Mouse (Mus musculus) embryonic facial prominence, embryonic 15.5 days (tissue): ENCODE data around the gene Dbil5. TPM values are rescaled to one million over a fixed set of nuclear protein-coding genes. Genes with fewer than 3 reads are reported as not detected.

Source experiments
- ATAC-seq: fragments of 200-750 bp; cut with Nextera tagmentation; 2 replicates; pipeline ENCODE4 v1.8.0; 2017; ENCODE audit warnings: low read depth, moderate TSS enrichment; ENCODE audit not compliant: insufficient number of reproducible peaks, low FRiP score, low TSS enrichment
- H3K27ac ChIP-seq: fragments of 300-500 bp; sonication (generic); replicated peaks from 2 replicates; pipeline ENCODE4 v1.5.1; 2015; ENCODE audit warnings: mild to moderate bottlenecking, inconsistent platforms
- H3K27me3 ChIP-seq: fragments of 300-500 bp; sonication (generic); 2 replicates; pipeline ENCODE4 v1.6.1; 2015; ENCODE audit warnings: inconsistent platforms
- H3K36me3 ChIP-seq: fragments of 300-500 bp; sonication (generic); 2 replicates; pipeline ENCODE4 v1.6.1; 2015; ENCODE audit warnings: mild to moderate bottlenecking, inconsistent platforms
- H3K4me1 ChIP-seq: fragments of 300-500 bp; sonication (generic); 2 replicates; pipeline ENCODE4 v1.6.1; 2015; ENCODE audit warnings: inconsistent platforms
- H3K4me2 ChIP-seq: fragments of 300-500 bp; sonication (generic); replicated peaks from 2 replicates; pipeline ENCODE4 v1.6.1; 2015; ENCODE audit warnings: mild to moderate bottlenecking, inconsistent platforms
- H3K4me3 ChIP-seq: fragments of 300-500 bp; sonication (generic); replicated peaks from 2 replicates; pipeline ENCODE4 v1.5.1; 2015; ENCODE audit warnings: mild to moderate bottlenecking, inconsistent platforms
- H3K9ac ChIP-seq: fragments of 300-500 bp; sonication (generic); 2 replicates; pipeline ENCODE4 v1.6.1; 2015; ENCODE audit warnings: inconsistent platforms
- H3K9me3 ChIP-seq: fragments of 300-500 bp; sonication (generic); replicated peaks from 2 replicates; pipeline ENCODE4 v1.6.1; 2016; ENCODE audit warnings: inconsistent platforms
- WGBS: fragments of 180-500 bp; shearing (Covaris S2); methylation state at CpG from one replicate; pipeline ENCODE4 v1.1.7; 2015; 5-methylcytosine and 5-hydroxymethylcytosine counted together
- polyA plus RNA-seq: library from polyadenylated mRNA; unstranded; fragments of >200 nt; fragmentation: Nextera tagmentation; extraction: Ambion mirVana; gene quantifications from 2 replicates; pipeline ENCODE4 v1.2.1, GENCODE M21; 2015

The Dbil5 gene
- polyA plus RNA-seq, 1 experiment from 2014 or later = 2.3 TPM

- no peak for ATAC-seq
- H3K9ac ChIP-seq = no peak overlapping the region
- no peaks in the 10 kb centered on the region for H3K9me3 ChIP-seq
- peaks cover 47% of the 10 kb centered on the region for H3K36me3 ChIP-seq
- H3K27ac ChIP-seq = no peak overlapping the region
- H3K4me1 ChIP-seq = peaks cover 15% of the 10 kb centered on the region
- no peak overlapping the region for H3K4me2 ChIP-seq
- H3K27me3 ChIP-seq = no peaks in the 10 kb centered on the region
- no peak overlapping the region for H3K4me3 ChIP-seq
- 96% methylated on average over 2 of the region's 2 CpGs for WGBS
Measured at GRCm38 (mm10) chr11:76239750-76240149, 22.3 kb downstream of the Dbil5 start.

- under 1% methylated on average over 59 of the region's 61 CpGs for WGBS
- H3K9ac ChIP-seq = peak within 1 kb of the TSS; percentile 88
- no peaks in the 10 kb centered on the region for H3K9me3 ChIP-seq
- peaks cover 25% of the 10 kb centered on the region for H3K36me3 ChIP-seq
- peak within 1 kb of the TSS; percentile 94 for H3K4me3 ChIP-seq
- H3K4me1 ChIP-seq = peaks cover 19% of the 10 kb centered on the region
- peak within 1 kb of the TSS; percentile 86 for H3K27ac ChIP-seq
- peak; percentile 85 for ATAC-seq
- no peaks in the 10 kb centered on the region for H3K27me3 ChIP-seq
- H3K4me2 ChIP-seq = peak within 1 kb of the TSS; percentile 80
Measured at GRCm38 (mm10) chr11:76242901-76243810, 25.7 kb downstream of the Dbil5 start, which contains the start of the genes Mrm3 and Glod4. TSS of gene Mrm3 (plus strand) at chr11:76243715. TSS of gene Glod4 (minus strand) at chr11:76243725.

GRCm38 (mm10) chr11:76243811-76244546 is 26.6 kb downstream of the Dbil5 start:
- Histone ChIP-seq H3K4me3 (peak overlapping the region; percentile 94), H3K9me3 (no peaks in the 10 kb centered on the region), H3K27ac (peak overlapping the region; percentile 86; the same call in 1 of the 2 replicates), H3K36me3 (peaks cover 24% of the 10 kb centered on the region), H3K4me2 (peak overlapping the region; percentile 80), H3K27me3 (no peaks in the 10 kb centered on the region), H3K9ac (peak overlapping the region; percentile 88), H3K4me1 (peaks cover 19% of the 10 kb centered on the region)
- no peak for ATAC-seq
- WGBS = 1% methylated on average over 34 of the region's 34 CpGs

- Histone ChIP-seq H3K4me1 (peaks cover 19% of the 10 kb centered on the region), H3K9ac (no peak overlapping the region), H3K4me3 (no peak overlapping the region), H3K4me2 (no peak overlapping the region), H3K27me3 (no peaks in the 10 kb centered on the region), H3K36me3 (peaks cover 31% of the 10 kb centered on the region), H3K9me3 (no peaks in the 10 kb centered on the region), H3K27ac (no peak overlapping the region)
- ATAC-seq = no peak
Measured at GRCm38 (mm10) chr11:76246439-76246838, 29.0 kb downstream of the Dbil5 start.

- no peaks in the 10 kb centered on the region for H3K27me3 ChIP-seq
- no peak overlapping the region for H3K27ac ChIP-seq
- no peak overlapping the region for H3K4me3 ChIP-seq
- H3K36me3 ChIP-seq = peaks cover 31% of the 10 kb centered on the region
- no peak overlapping the region for H3K9ac ChIP-seq
- H3K4me1 ChIP-seq = peaks cover 24% of the 10 kb centered on the region
- H3K4me2 ChIP-seq = no peak overlapping the region
- H3K9me3 ChIP-seq = no peaks in the 10 kb centered on the region
- WGBS = 46% methylated on average over 2 of the region's 2 CpGs
- no peak for ATAC-seq
Measured at GRCm38 (mm10) chr11:76247239-76247638, 29.8 kb downstream of the Dbil5 start.

GRCm38 (mm10) chr11:76252036-76252435 is 34.6 kb downstream of the Dbil5 start:
- Histone ChIP-seq H3K9me3 (no peaks in the 10 kb centered on the region), H3K27me3 (no peaks in the 10 kb centered on the region), H3K36me3 (peaks cover 35% of the 10 kb centered on the region), H3K4me3 (no peak overlapping the region), H3K4me2 (no peak overlapping the region), H3K9ac (no peak overlapping the region), H3K27ac (0 out of 2 replicates have a peak overlapping the region, but pooled peaks have one; percentile 17), H3K4me1 (peaks cover 46% of the 10 kb centered on the region)
- ATAC-seq = no peak
- WGBS = 54% methylated on average over 3 of the region's 3 CpGs

- H3K4me2 ChIP-seq = no peak overlapping the region
- H3K36me3 ChIP-seq = peaks cover 43% of the 10 kb centered on the region
- no peaks in the 10 kb centered on the region for H3K9me3 ChIP-seq
- 37% methylated on average over 5 of the region's 5 CpGs for WGBS
- ATAC-seq = peak; percentile 84
- H3K27ac ChIP-seq = peak overlapping the region; percentile 72
- peaks cover 50% of the 10 kb centered on the region for H3K4me1 ChIP-seq
- H3K9ac ChIP-seq = no peak overlapping the region
- no peak overlapping the region for H3K4me3 ChIP-seq
- H3K27me3 ChIP-seq = no peaks in the 10 kb centered on the region
Measured at GRCm38 (mm10) chr11:76253145-76253917, 35.9 kb downstream of the Dbil5 start.

- WGBS = 72% methylated on average over 4 of the region's 4 CpGs
- no peaks in the 10 kb centered on the region for H3K27me3 ChIP-seq
- peaks cover 42% of the 10 kb centered on the region for H3K36me3 ChIP-seq
- no peak overlapping the region for H3K4me2 ChIP-seq
- H3K9ac ChIP-seq = peak overlapping the region; percentile 12; the same call in 1 of the 2 replicates
- H3K27ac ChIP-seq = peak overlapping the region; percentile 72
- H3K9me3 ChIP-seq = no peaks in the 10 kb centered on the region
- no peak overlapping the region for H3K4me3 ChIP-seq
- ATAC-seq = 0 out of 2 replicates have a peak, but pooled peaks have one; percentile 44
- H3K4me1 ChIP-seq = peaks cover 50% of the 10 kb centered on the region
Measured at GRCm38 (mm10) chr11:76253918-76254264, 36.5 kb downstream of the Dbil5 start.

GRCm38 (mm10) chr11:76255431-76256001 is 38.1 kb downstream of the Dbil5 start:
- Histone ChIP-seq H3K4me2 (no peak overlapping the region), H3K9ac (no peak overlapping the region), H3K4me3 (no peak overlapping the region), H3K27me3 (no peaks in the 10 kb centered on the region), H3K27ac (peak overlapping the region; percentile 44), H3K4me1 (peaks cover 52% of the 10 kb centered on the region), H3K9me3 (no peaks in the 10 kb centered on the region), H3K36me3 (peaks cover 41% of the 10 kb centered on the region)
- no peak for ATAC-seq
- WGBS = 47% methylated on average over 4 of the region's 4 CpGs

- Histone ChIP-seq H3K36me3 (peaks cover 41% of the 10 kb centered on the region), H3K9ac (no peak overlapping the region), H3K27me3 (no peaks in the 10 kb centered on the region), H3K9me3 (no peaks in the 10 kb centered on the region), H3K4me1 (peaks cover 55% of the 10 kb centered on the region), H3K4me2 (no peak overlapping the region), H3K4me3 (no peak overlapping the region), H3K27ac (peak overlapping the region; percentile 44)
- no peak for ATAC-seq
- 21% methylated on average over 5 of the region's 5 CpGs for WGBS
Measured at GRCm38 (mm10) chr11:76256129-76256528, 38.7 kb downstream of the Dbil5 start.
